Mouse (Mus musculus): ENCODE measurements around the gene Eid2. TPM values are rescaled to one million over a fixed set of nuclear protein-coding genes. Genes with fewer than 3 reads are reported as not detected.

Eid2 gene
- polyA plus RNA-seq, 1 experiment: 3.3 TPM

DNA sequence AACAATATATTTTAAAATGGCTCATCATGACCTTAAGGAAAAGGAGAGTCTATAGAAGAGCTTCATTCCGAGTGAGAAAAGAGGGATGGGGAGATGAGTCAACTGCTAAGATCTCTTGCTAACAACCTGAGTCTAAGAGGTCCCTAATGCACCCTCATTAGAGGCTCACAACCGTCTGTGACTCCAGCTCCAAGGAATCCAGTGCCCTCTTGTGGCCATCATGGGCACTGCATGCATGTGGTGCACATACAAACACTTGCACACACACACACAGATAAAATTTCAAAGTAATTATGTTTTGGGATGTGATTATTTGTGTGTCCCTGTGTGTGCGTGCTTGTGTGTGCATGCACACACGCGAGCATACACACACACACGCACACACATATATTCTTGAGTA lies 12.2 kb upstream of the Eid2 start:
- 88% methylated on average over 6 of the region's 6 CpGs for WGBS
- no peaks in the 10 kb centered on the region for H3K4me1 ChIP-seq (ENCODE audit: control insufficient read depth, insufficient read depth, low read length)
- no peak overlapping the region for H3K27ac ChIP-seq (ENCODE audit: control insufficient read depth, insufficient read depth, low read depth, low read length, poor library complexity)
- H3K4me3 ChIP-seq (replicated peaks; ENCODE audit: control insufficient read depth, low read depth, low read length): no peak overlapping the region
- TF ChIP-seq CTCF (IDR thresholded peaks at IDR 0.05; ENCODE audit: control insufficient read depth, insufficient read depth, low read length) (peak; percentile 33; the same call in 1 of the 2 replicates), POLR2A (IDR thresholded peaks at IDR 0.05; ENCODE audit: borderline replicate concordance, control insufficient read depth, low read depth, low read length) (no peak)

GRCm38 (mm10) chr7:28262861-28263260 lies 4.8 kb upstream of the Eid2 start:
- no peaks in the 10 kb centered on the region for H3K4me1 ChIP-seq (ENCODE audit: control insufficient read depth, insufficient read depth, low read length)
- WGBS: 40% methylated on average over 5 of the region's 5 CpGs
- TF ChIP-seq CTCF (IDR thresholded peaks at IDR 0.05; ENCODE audit: control insufficient read depth, insufficient read depth, low read length): no peak
- H3K4me3 ChIP-seq (replicated peaks; ENCODE audit: control insufficient read depth, low read depth, low read length): no peak overlapping the region
- no peak overlapping the region for H3K27ac ChIP-seq (ENCODE audit: control insufficient read depth, insufficient read depth, low read depth, low read length, poor library complexity)

- WGBS: 5% methylated on average over 15 of the region's 15 CpGs
- TF ChIP-seq POLR2A (IDR thresholded peaks at IDR 0.05; ENCODE audit: borderline replicate concordance, control insufficient read depth, low read depth, low read length) (no peak), CTCF (IDR thresholded peaks at IDR 0.05; ENCODE audit: control insufficient read depth, insufficient read depth, low read length) (no peak)
- Histone ChIP-seq H3K27ac (ENCODE audit: control insufficient read depth, insufficient read depth, low read depth, low read length, poor library complexity) (no peak overlapping the region), H3K4me1 (ENCODE audit: control insufficient read depth, insufficient read depth, low read length) (no peaks in the 10 kb centered on the region; the same call in 1 of the 2 replicates), H3K4me3 (replicated peaks; ENCODE audit: control insufficient read depth, low read depth, low read length) (no peak overlapping the region)
Observed at GRCm38 (mm10) chr7:28263786-28264185, 3.9 kb upstream of the Eid2 start.

DNA sequence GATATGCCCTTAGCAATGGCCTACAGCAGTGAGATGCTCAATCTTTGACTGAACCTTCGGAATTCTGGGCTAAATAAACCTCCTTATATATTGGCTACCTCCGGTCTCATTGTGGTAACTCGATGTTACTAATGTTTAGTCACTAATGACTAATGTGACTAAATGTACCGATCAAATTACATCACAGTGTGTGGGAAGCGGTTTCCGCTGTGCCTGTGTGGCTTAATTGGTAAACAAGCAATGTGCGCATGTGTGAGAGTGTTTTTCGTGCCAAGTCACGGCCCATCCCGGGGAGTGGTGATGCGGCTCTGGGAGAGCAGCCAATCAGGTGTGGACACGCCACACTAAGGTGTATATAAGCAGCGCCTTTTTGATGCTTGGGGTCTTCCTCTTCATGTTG lies 2.3 kb upstream of the Eid2 start:
- WGBS: 86% methylated on average over 13 of the region's 13 CpGs
- no peak for TF ChIP-seq POLR2A (IDR thresholded peaks at IDR 0.05; ENCODE audit: borderline replicate concordance, control insufficient read depth, low read depth, low read length)
- TF ChIP-seq CTCF (IDR thresholded peaks at IDR 0.05; ENCODE audit: control insufficient read depth, insufficient read depth, low read length): no peak
- H3K4me3 ChIP-seq (replicated peaks; ENCODE audit: control insufficient read depth, low read depth, low read length): no peak overlapping the region
- H3K27ac ChIP-seq (ENCODE audit: control insufficient read depth, insufficient read depth, low read depth, low read length, poor library complexity): no peak overlapping the region
- H3K4me1 ChIP-seq (ENCODE audit: control insufficient read depth, insufficient read depth, low read length): no peaks in the 10 kb centered on the region; the same call in 1 of the 2 replicates

DNA sequence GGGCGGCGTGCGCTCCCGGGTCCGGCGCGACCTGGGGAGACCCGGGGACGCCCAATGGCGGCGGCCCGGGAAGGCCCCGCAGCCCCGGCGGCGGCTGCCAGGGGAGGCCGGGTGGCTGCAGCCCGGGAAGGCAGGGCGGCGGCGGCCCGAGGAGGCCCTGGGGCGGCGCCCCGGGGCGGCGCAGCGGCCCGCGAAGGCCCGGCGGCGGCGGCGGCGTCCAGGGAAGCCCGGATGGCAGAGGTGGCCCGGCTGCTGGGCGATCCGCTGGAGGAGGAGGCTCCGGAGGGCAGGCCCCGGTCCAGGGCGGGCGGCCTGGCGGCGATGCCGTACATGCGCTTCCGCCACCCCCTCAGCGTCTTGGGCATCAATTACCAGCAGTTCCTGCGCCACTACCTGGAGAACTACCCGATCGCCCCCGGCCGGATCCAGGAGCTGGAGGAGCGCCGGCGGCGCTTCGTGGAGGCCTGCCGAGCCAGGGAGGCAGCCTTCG lies 406 bp downstream of the Eid2 start:
- Histone ChIP-seq H3K4me1 (ENCODE audit: control insufficient read depth, insufficient read depth, low read length) (no peaks in the 10 kb centered on the region; the same call in 1 of the 2 replicates), H3K4me3 (replicated peaks; ENCODE audit: control insufficient read depth, low read depth, low read length) (no peak overlapping the region), H3K27ac (ENCODE audit: control insufficient read depth, insufficient read depth, low read depth, low read length, poor library complexity) (no peak overlapping the region; the same call in 1 of the 2 replicates)
- 2% methylated on average over 62 of the region's 62 CpGs for WGBS
- TF ChIP-seq CTCF (IDR thresholded peaks at IDR 0.05; ENCODE audit: control insufficient read depth, insufficient read depth, low read length) (no peak), POLR2A (IDR thresholded peaks at IDR 0.05; ENCODE audit: borderline replicate concordance, control insufficient read depth, low read depth, low read length) (no peak)

GRCm38 (mm10) chr7:28268576-28268975 lies 895 bp downstream of the Eid2 start:
- no peak for TF ChIP-seq CTCF (IDR thresholded peaks at IDR 0.05; ENCODE audit: control insufficient read depth, insufficient read depth, low read length)
- TF ChIP-seq POLR2A (IDR thresholded peaks at IDR 0.05; ENCODE audit: borderline replicate concordance, control insufficient read depth, low read depth, low read length): no peak
- WGBS: 41% methylated on average over 16 of the region's 16 CpGs
- H3K4me1 ChIP-seq (ENCODE audit: control insufficient read depth, insufficient read depth, low read length): no peaks in the 10 kb centered on the region; the same call in 1 of the 2 replicates
- no peak overlapping the region; the same call in 1 of the 2 replicates for H3K27ac ChIP-seq (ENCODE audit: control insufficient read depth, insufficient read depth, low read depth, low read length, poor library complexity)
- H3K4me3 ChIP-seq (replicated peaks; ENCODE audit: control insufficient read depth, low read depth, low read length): no peak overlapping the region

GRCm38 (mm10) chr7:28269355-28269754 lies 1.7 kb downstream of the Eid2 start:
- 87% methylated on average over 12 of the region's 12 CpGs for WGBS
- H3K27ac ChIP-seq (ENCODE audit: control insufficient read depth, insufficient read depth, low read depth, low read length, poor library complexity): no peak overlapping the region
- TF ChIP-seq POLR2A (IDR thresholded peaks at IDR 0.05; ENCODE audit: borderline replicate concordance, control insufficient read depth, low read depth, low read length) (no peak), CTCF (IDR thresholded peaks at IDR 0.05; ENCODE audit: control insufficient read depth, insufficient read depth, low read length) (0 out of 2 replicates have a peak, but pooled peaks have one; percentile 21)

GRCm38 (mm10) chr7:28271761-28272160 lies 4.1 kb downstream of the Eid2 start:
- H3K27ac ChIP-seq (ENCODE audit: control insufficient read depth, insufficient read depth, low read depth, low read length, poor library complexity): no peak overlapping the region
- TF ChIP-seq POLR2A (IDR thresholded peaks at IDR 0.05; ENCODE audit: borderline replicate concordance, control insufficient read depth, low read depth, low read length): no peak
- TF ChIP-seq CTCF (IDR thresholded peaks at IDR 0.05; ENCODE audit: control insufficient read depth, insufficient read depth, low read length): no peak
- H3K4me1 ChIP-seq (ENCODE audit: control insufficient read depth, insufficient read depth, low read length): no peaks in the 10 kb centered on the region; the same call in 1 of the 2 replicates
- WGBS: 69% methylated on average over 3 of the region's 3 CpGs
- no peak overlapping the region for H3K4me3 ChIP-seq (replicated peaks; ENCODE audit: control insufficient read depth, low read depth, low read length)

More at GRCm38 (mm10) chr7:28269355-28269754, 1.7 kb downstream of the Eid2 start:
- no peaks in the 10 kb centered on the region; the same call in 1 of the 2 replicates for H3K4me1 ChIP-seq (ENCODE audit: control insufficient read depth, insufficient read depth, low read length)
- H3K4me3 ChIP-seq (replicated peaks; ENCODE audit: control insufficient read depth, low read depth, low read length): no peak overlapping the region

DNA sequence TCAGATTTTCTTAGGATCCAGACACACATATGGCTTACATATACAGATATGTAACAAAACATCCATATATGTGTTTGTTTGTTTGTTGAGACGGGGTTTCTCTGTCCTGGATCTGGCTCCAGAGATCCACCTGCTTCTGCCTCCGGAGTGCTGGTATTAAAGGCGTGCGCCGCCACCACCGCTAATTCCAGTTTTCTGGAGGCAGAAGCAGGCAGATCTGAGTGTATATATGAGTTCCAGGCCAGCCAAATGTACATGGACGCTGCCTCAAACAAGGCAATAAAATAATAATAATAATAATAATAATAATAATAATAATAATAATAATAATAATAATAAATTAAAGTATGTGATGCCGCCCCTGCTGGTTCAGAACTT lies 9.5 kb downstream of the Eid2 start:
- TF ChIP-seq CTCF (IDR thresholded peaks at IDR 0.05; ENCODE audit: control insufficient read depth, insufficient read depth, low read length): no peak
- no peak for TF ChIP-seq POLR2A (IDR thresholded peaks at IDR 0.05; ENCODE audit: borderline replicate concordance, control insufficient read depth, low read depth, low read length)
- Histone ChIP-seq H3K4me1 (ENCODE audit: control insufficient read depth, insufficient read depth, low read length) (no peaks in the 10 kb centered on the region), H3K4me3 (replicated peaks; ENCODE audit: control insufficient read depth, low read depth, low read length) (no peak overlapping the region), H3K27ac (ENCODE audit: control insufficient read depth, insufficient read depth, low read depth, low read length, poor library complexity) (no peak overlapping the region)
- 54% methylated on average over 8 of the region's 8 CpGs for WGBS
